Mouse (Mus musculus): ENCODE measurements around the gene Ptar1. TPM values are rescaled to one million over a fixed set of nuclear protein-coding genes. Genes with fewer than 3 reads are reported as not detected.

The Ptar1 gene
- polyA plus RNA-seq, 1 experiment from 2014 or later = 2.8 TPM

- Histone ChIP-seq H3K9me3 (replicated peaks) (no peaks in the 10 kb centered on the region), H3K27ac (replicated peaks) (no peak within 1 kb of the TSS), H3K4me3 (replicated peaks) (peak within 1 kb of the TSS; percentile 62), H3K36me3 (replicated peaks) (no peaks in the 10 kb centered on the region), H3K4me2 (peak within 1 kb of the TSS; percentile 85), H3K4me1 (replicated peaks) (peaks cover 9% of the 10 kb centered on the region), H3K9ac (peak within 1 kb of the TSS; percentile 51), H3K27me3 (peaks cover 54% of the 10 kb centered on the region)
- peak; percentile 74 for ATAC-seq (ENCODE audit: insufficient read depth)
- WGBS (ENCODE audit: insufficient replicate concordance) = under 1% methylated on average over 83 of the region's 98 CpGs
These were observed 71.5 kb downstream of the Ptar1 start, which contains the start of gene Apba1 for GRCm38 (mm10) chr19:23758554-23759321. Apba1 (plus strand) TSS chr19:23758887.

GRCm38 (mm10) chr19:23759322-23759945 lies 72.2 kb downstream of the Ptar1 start:
- no peak for ATAC-seq (ENCODE audit: insufficient read depth)
- no peaks in the 10 kb centered on the region for H3K9me3 ChIP-seq (replicated peaks)
- peaks cover 9% of the 10 kb centered on the region for H3K4me1 ChIP-seq (replicated peaks)
- H3K4me3 ChIP-seq (replicated peaks) = peak overlapping the region; percentile 62
- H3K27me3 ChIP-seq = peaks cover 54% of the 10 kb centered on the region
- no peak overlapping the region for H3K9ac ChIP-seq
- no peak overlapping the region for H3K27ac ChIP-seq (replicated peaks)
- no peaks in the 10 kb centered on the region for H3K36me3 ChIP-seq (replicated peaks)
- 3% methylated on average over 17 of the region's 17 CpGs for WGBS (ENCODE audit: insufficient replicate concordance)
- peak overlapping the region; percentile 85 for H3K4me2 ChIP-seq

GRCm38 (mm10) chr19:23763371-23763770 lies 76.1 kb downstream of the Ptar1 start:
- Histone ChIP-seq H3K27ac (replicated peaks) (no peak overlapping the region), H3K4me3 (replicated peaks) (no peak overlapping the region), H3K27me3 (peaks cover 37% of the 10 kb centered on the region), H3K9me3 (replicated peaks) (no peaks in the 10 kb centered on the region), H3K4me1 (replicated peaks) (0 out of 2 replicates have a peak, but pooled peaks cover 5% of the 10 kb centered on the region), H3K36me3 (replicated peaks) (no peaks in the 10 kb centered on the region), H3K4me2 (no peak overlapping the region), H3K9ac (no peak overlapping the region)
- WGBS (ENCODE audit: insufficient replicate concordance) = 71% methylated on average over 6 of the region's 6 CpGs
- ATAC-seq (ENCODE audit: insufficient read depth) = no peak

- 55% methylated on average over 2 of the region's 2 CpGs for WGBS (ENCODE audit: insufficient replicate concordance)
- H3K4me2 ChIP-seq = no peak overlapping the region
- peaks cover 30% of the 10 kb centered on the region for H3K27me3 ChIP-seq
- H3K36me3 ChIP-seq (replicated peaks) = no peaks in the 10 kb centered on the region
- no peak overlapping the region for H3K27ac ChIP-seq (replicated peaks)
- ATAC-seq (ENCODE audit: insufficient read depth) = no peak
- H3K9me3 ChIP-seq (replicated peaks) = no peaks in the 10 kb centered on the region
- H3K4me1 ChIP-seq (replicated peaks) = 0 out of 2 replicates have a peak, but pooled peaks cover 5% of the 10 kb centered on the region
- no peak overlapping the region for H3K9ac ChIP-seq
- no peak overlapping the region for H3K4me3 ChIP-seq (replicated peaks)
These were observed 76.8 kb downstream of the Ptar1 start for GRCm38 (mm10) chr19:23764051-23764450.

- Histone ChIP-seq H3K27me3 (no peaks in the 10 kb centered on the region), H3K27ac (replicated peaks) (no peak overlapping the region), H3K9ac (no peak overlapping the region), H3K4me1 (replicated peaks) (no peaks in the 10 kb centered on the region), H3K36me3 (replicated peaks) (no peaks in the 10 kb centered on the region), H3K4me3 (replicated peaks) (no peak overlapping the region), H3K4me2 (no peak overlapping the region), H3K9me3 (replicated peaks) (no peaks in the 10 kb centered on the region)
- no peak for ATAC-seq (ENCODE audit: insufficient read depth)
- 55% methylated on average over 5 of the region's 5 CpGs for whole genome bisulfite sequencing (ENCODE audit: insufficient replicate concordance)
These were observed 81.6 kb downstream of the Ptar1 start for GRCm38 (mm10) chr19:23768864-23769263.

- Histone ChIP-seq H3K9ac (no peak overlapping the region), H3K9me3 (replicated peaks) (no peaks in the 10 kb centered on the region), H3K4me1 (replicated peaks) (no peaks in the 10 kb centered on the region), H3K4me2 (no peak overlapping the region), H3K36me3 (replicated peaks) (no peaks in the 10 kb centered on the region), H3K27me3 (no peaks in the 10 kb centered on the region), H3K4me3 (replicated peaks) (no peak overlapping the region), H3K27ac (replicated peaks) (no peak overlapping the region)
- ATAC-seq (ENCODE audit: insufficient read depth) = no peak
- 55% methylated on average over 10 of the region's 10 CpGs for WGBS (ENCODE audit: insufficient replicate concordance)
These were observed 83.5 kb downstream of the Ptar1 start for GRCm38 (mm10) chr19:23770494-23771423.

- Histone ChIP-seq H3K9ac (no peak overlapping the region), H3K4me3 (replicated peaks) (no peak overlapping the region), H3K4me2 (no peak overlapping the region), H3K27me3 (no peaks in the 10 kb centered on the region), H3K9me3 (replicated peaks) (no peaks in the 10 kb centered on the region), H3K27ac (replicated peaks) (no peak overlapping the region), H3K36me3 (replicated peaks) (no peaks in the 10 kb centered on the region), H3K4me1 (replicated peaks) (no peaks in the 10 kb centered on the region)
- ATAC-seq (ENCODE audit: insufficient read depth) = no peak
- WGBS (ENCODE audit: insufficient replicate concordance) = 50% methylated on average over 7 of the region's 7 CpGs
These were observed 84.7 kb downstream of the Ptar1 start for GRCm38 (mm10) chr19:23771971-23772370.

DNA sequence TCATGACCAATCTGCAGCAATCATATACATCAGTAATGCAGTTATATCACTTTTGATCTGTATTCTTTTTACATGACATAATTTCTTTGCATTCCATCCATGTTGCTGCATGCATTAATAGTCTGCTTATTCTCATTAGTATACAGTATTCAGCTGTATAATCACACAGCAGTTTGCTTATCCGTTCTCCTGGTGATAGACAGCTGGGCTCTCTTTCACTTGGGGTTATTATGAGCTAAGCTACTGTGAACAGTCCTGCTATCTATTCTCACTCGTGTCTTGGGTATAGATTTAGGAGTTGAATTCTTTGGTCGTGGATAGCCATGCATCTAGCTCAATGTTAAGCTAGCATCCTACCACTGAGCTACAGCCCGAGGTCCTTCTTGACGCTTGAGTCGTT lies 88.1 kb downstream of the Ptar1 start:
- Histone ChIP-seq H3K27ac (replicated peaks) (no peak overlapping the region), H3K4me3 (replicated peaks) (no peak overlapping the region), H3K4me1 (replicated peaks) (no peaks in the 10 kb centered on the region), H3K27me3 (no peaks in the 10 kb centered on the region), H3K9ac (no peak overlapping the region), H3K4me2 (no peak overlapping the region), H3K9me3 (replicated peaks) (no peaks in the 10 kb centered on the region), H3K36me3 (replicated peaks) (no peaks in the 10 kb centered on the region)
- no peak for ATAC-seq (ENCODE audit: insufficient read depth)
- WGBS (ENCODE audit: insufficient replicate concordance) = 67% methylated on average over 6 of the region's 6 CpGs

GRCm38 (mm10) chr19:23779130-23779529 lies 91.9 kb downstream of the Ptar1 start:
- Histone ChIP-seq H3K4me3 (replicated peaks) (no peak overlapping the region), H3K9me3 (replicated peaks) (no peaks in the 10 kb centered on the region), H3K27ac (replicated peaks) (no peak overlapping the region), H3K9ac (no peak overlapping the region), H3K4me1 (replicated peaks) (no peaks in the 10 kb centered on the region), H3K27me3 (no peaks in the 10 kb centered on the region), H3K4me2 (no peak overlapping the region), H3K36me3 (replicated peaks) (no peaks in the 10 kb centered on the region)
- no peak for ATAC-seq (ENCODE audit: insufficient read depth)

DNA sequence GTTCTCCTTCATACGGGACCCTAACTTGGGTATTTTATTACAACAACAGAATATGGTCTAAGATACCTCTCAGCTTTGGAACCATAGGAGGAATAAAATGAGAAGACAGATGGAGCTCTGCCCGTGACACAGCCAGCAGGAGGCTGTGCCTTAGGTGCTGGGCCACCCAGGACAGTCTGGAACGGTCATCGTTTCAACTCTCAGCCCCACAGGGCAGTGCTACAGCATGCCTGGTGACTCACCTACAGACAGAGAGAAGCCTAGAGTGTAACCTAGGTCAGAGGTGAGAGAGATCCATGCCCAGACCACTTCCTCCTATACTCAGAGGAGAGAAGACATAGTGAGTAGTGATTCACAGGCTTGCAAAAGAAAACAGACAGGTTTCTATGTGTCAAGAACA lies 92.9 kb downstream of the Ptar1 start:
- 58% methylated on average over 4 of the region's 4 CpGs for WGBS (ENCODE audit: insufficient replicate concordance)
- no peak for ATAC-seq (ENCODE audit: insufficient read depth)

More for the DNA sequence above, 92.9 kb downstream of the Ptar1 start:
- Histone ChIP-seq H3K9ac (no peak overlapping the region), H3K9me3 (replicated peaks) (no peaks in the 10 kb centered on the region), H3K4me1 (replicated peaks) (no peaks in the 10 kb centered on the region), H3K4me2 (no peak overlapping the region), H3K27me3 (no peaks in the 10 kb centered on the region), H3K4me3 (replicated peaks) (no peak overlapping the region), H3K27ac (replicated peaks) (no peak overlapping the region), H3K36me3 (replicated peaks) (no peaks in the 10 kb centered on the region)
